Mouse (Mus musculus): Measurements from ENCODE around the gene Dynll2.
"Not testable (repeated sequence)": the region's sequence is repeated elsewhere in the genome, so short reads cannot be mapped to it uniquely, and the experiment has no call there.

The Dynll2 gene

GRCm38 (mm10) chr11:87986141-87986741 is 1.1 kb downstream of the Dynll2 start:
- peak; percentile 16 to 37 for DNase-seq

- no peak for DNase-seq
Observed at GRCm38 (mm10) chr11:87985643-87986042, 1.7 kb downstream of the Dynll2 start.

GRCm38 (mm10) chr11:87984571-87984970 is 2.8 kb downstream of the Dynll2 start:
- no peak for DNase-seq

- DNase-seq = no peak
Observed at GRCm38 (mm10) chr11:87978905-87979304, 8.4 kb downstream of the Dynll2 start.

- not testable (repeated sequence) for DNase-seq
Observed at GRCm38 (mm10) chr11:87977021-87977420, 10.3 kb downstream of the Dynll2 start.

GRCm38 (mm10) chr11:87974477-87975181 is 12.7 kb downstream of the Dynll2 start:
- DNase-seq = peak in 1 of 2 experiments; percentile 17

GRCm38 (mm10) chr11:87973559-87974305 is 13.6 kb downstream of the Dynll2 start:
- no peak for DNase-seq

- no peak for DNase-seq
Observed at GRCm38 (mm10) chr11:87972829-87973228, 14.5 kb downstream of the Dynll2 start.

- no peak for DNase-seq
Observed at GRCm38 (mm10) chr11:87968356-87969122, 18.8 kb downstream of the Dynll2 start.

GRCm38 (mm10) chr11:87967692-87968289 is 19.5 kb downstream of the Dynll2 start:
- peak; percentile 66 to 76 for DNase-seq

GRCm38 (mm10) chr11:87966214-87966613 is 21.1 kb downstream of the Dynll2 start:
- DNase-seq = no peak

GRCm38 (mm10) chr11:87965293-87965692 is 22.0 kb downstream of the Dynll2 start:
- DNase-seq = no peak

- DNase-seq = no peak
Observed at GRCm38 (mm10) chr11:87957066-87957465, 30.3 kb downstream of the Dynll2 start.

GRCm38 (mm10) chr11:87955144-87955543 is 32.2 kb downstream of the Dynll2 start:
- DNase-seq = no peak

- DNase-seq = no peak
Observed at GRCm38 (mm10) chr11:87949990-87950389, 37.3 kb downstream of the Dynll2 start.

- DNase-seq = no peak
Observed at GRCm38 (mm10) chr11:87935467-87935866, 51.9 kb downstream of the Dynll2 start.

GRCm38 (mm10) chr11:87933731-87934130 is 53.6 kb downstream of the Dynll2 start:
- DNase-seq = no peak

- DNase-seq = no peak
Observed at GRCm38 (mm10) chr11:87930348-87930747, 57.0 kb downstream of the Dynll2 start.

Data from thymus, adult 18-20 months (tissue).